Mouse (Mus musculus) heart, postnatal 0 days (tissue): ENCODE measurements around the gene Tha1.

Source experiments
- CTCF ChIP-seq: IDR thresholded peaks from 2 replicates; pipeline ENCODE4 v1.5.1; 2016; ENCODE audit warnings: antibody characterized with exemption, control low read depth, low read depth
- EP300 ChIP-seq: IDR thresholded peaks from 2 replicates; pipeline ENCODE4 v1.6.1; 2016; ENCODE audit warnings: antibody characterized with exemption, low read depth

DNA sequence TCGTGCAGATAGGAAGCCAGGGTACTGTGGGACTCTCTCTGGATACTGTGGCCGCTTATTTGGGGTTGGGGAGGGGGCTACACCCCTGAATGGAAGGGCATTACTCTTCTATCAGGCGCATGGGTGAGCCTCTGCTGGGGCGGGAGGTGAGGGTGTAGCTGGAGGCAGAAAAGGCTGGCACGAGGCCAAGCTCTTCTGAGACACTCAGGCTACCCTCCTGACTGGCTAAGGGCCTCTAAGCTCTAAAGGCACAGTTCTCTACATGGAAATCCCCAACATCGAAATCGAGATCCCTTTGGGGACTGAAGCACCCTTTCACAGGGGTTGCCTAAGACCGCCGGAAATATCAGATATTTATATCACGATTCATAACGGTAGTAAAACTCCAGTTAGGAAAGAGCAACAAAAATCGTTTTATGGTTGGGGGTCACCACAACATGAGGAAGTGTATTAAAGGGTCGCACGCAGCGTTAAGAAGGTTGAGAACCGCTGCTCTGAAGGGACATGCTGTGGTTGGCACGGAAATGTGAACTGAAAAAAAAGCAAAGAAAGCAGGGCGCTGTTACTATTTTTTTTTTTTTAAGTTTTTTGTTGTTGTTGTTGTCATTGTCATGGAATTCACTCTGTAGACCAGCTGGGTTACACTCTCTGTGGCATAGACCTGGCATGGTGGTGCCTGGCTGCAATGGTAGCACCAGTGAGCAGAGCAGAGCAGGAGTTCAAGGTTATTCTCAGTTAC lies 45.0 kb downstream of the Tha1 start:
- TF ChIP-seq EP300 = no peak
- TF ChIP-seq CTCF = no peak
